Mouse (Mus musculus): ENCODE measurements around the gene Pde11a. TPM values are rescaled to one million over a fixed set of nuclear protein-coding genes. Genes with fewer than 3 reads are reported as not detected.

Gene Pde11a
- polyA plus RNA-seq (2012; rRNA removed): 0.15 and 0.27 TPM in 2 replicates

GRCm38 (mm10) chr2:76338215-76339156 is at the start of gene Pde11a:
Gene Pde11a, minus strand, starts transcription at chr2:76338774.

DNA sequence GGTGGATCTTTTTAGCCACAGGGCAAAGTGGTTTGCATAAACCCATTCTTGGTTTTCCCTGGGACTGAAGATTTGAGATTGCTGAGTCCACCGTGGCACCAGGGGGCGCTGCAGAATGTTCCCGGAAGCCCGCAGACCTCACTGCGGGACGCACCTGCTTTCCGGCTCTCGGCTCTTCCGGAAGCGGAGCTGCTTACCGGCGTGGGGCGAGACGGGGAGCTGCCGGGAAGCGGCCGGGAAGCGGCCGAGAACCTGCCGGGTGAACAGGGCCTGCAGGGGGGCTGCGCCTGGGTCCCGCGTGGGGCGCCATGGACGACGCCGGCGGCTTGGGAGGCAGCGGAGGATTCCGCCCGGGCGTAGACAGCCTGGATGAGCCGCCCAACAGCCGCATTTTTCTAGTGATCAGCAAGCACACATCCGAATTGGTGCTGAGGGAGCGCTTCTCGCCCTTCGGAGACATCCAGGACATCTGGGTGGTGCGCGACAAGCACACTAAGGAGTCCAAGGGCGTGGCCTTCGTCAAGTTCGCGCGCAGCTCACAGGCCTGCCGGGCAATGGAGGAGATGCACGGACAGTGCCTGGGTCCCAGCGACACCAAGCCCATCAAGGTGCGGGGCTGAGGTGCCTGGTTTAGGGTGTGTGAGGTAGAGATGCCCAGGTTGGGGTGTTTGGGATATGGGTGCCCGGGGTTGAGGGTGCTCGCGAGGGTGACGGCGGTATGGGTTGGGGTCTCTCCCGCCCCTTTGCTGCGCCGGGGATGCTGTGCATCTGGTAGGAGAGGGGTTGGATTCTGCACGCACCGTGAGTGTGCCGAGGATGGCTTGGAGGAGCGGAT is 31.5 kb upstream of the Pde11a start, which contains the start of gene Rbm45:
Gene Rbm45, plus strand, starts transcription at position 164 of the 835 bp plus-strand sequence.

DNA sequence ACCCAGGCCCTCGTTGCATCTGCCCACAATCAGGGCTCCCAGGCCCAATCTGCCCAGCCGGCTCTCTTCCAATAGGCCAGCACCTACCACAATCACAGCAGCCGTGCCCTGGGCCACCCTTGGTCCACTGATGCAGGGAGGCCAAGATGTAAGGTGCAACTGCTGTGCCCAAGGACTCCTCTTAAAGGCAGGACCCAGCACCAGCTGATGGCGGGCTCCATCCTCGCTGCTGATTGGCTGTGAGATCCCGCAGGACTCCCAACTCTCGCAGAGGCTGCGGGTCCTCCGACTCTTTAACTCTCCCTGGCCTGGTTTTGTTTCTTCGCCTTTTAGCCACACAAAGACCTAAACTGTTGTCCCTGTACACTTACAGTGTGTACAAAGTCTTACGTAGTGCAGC is 21.7 kb upstream of the Pde11a start, which contains the start of gene Cyct:
Gene Cyct, minus strand, starts transcription at position 225 of the 400 bp plus-strand sequence.

GRCm38 (mm10) chr2:75981440-75982081 is 357.0 kb downstream of the Pde11a start, which contains the start of gene Ttc30a1:
Gene Ttc30a1, minus strand, starts transcription at chr2:75981967.

DNA sequence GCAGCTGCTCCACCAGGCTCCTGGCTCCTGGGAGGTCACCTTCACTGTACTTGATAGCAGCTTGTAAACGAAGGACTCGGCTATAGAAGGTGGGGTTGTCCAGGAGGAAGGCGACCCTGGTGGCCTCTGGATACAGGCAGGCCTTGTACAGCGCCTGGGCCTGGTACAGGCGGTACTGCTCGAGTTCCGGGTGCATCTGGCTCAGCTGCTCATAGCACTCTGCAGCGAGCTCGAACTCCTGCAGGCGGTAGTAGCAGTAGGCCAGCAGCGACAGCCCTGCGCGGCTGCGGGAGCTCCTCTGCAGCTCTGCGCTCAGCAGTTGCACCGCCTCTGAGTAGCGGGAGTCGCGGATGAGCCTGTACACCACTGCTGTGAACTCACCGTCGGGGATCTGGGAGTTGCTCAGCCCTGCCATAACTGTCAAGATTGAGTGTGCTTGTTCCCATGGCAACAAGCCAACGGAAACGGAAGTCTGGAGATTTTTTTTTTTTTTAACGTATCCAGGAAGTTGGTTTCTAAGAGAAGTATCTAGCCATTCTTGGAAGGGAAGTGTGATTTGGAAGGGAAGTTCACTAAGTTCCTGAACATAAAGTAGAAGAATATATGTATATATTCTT is 360.7 kb downstream of the Pde11a start, which contains the start of gene Ttc30a2:
Gene Ttc30a2, minus strand, starts transcription at position 419 of the 617 bp plus-strand sequence.

Other genes with a start within 250 kb of the Pde11a start
- gene Cyct, start 21.7 kb upstream of the Pde11a start, polyA plus RNA-seq (2012; rRNA removed): not detected in 2 replicates
- 10.9 and 15.9 TPM in 2 replicates for gene Rbm45, start 31.2 kb upstream of the Pde11a start, polyA plus RNA-seq (2012; rRNA removed)
- gene Osbpl6, start 67.7 kb upstream of the Pde11a start, polyA plus RNA-seq (2012; rRNA removed): 15.3 and 26.4 TPM in 2 replicates

Data from colon, adult 2 months (tissue).